Mouse (Mus musculus): ENCODE results near the gene Fam89b.

GRCm38 (mm10) chr19:5740320-5741317 lies 11.2 kb upstream of the Fam89b start, which contains the start of gene Ltbp3:
- TF ChIP-seq NANOG (IDR thresholded peaks at IDR 0.05; ENCODE audit: borderline replicate concordance, low read length), result no peak
- TF ChIP-seq CTCF (conservative IDR thresholded peaks at IDR 0.05; ENCODE audit: low read length), result no peak
- TF ChIP-seq POU5F1 (IDR thresholded peaks at IDR 0.05; ENCODE audit: borderline replicate concordance, low read length), result no peak

Measured in E14TG2a.4 (cell line).